In the genomic region with DNA sequence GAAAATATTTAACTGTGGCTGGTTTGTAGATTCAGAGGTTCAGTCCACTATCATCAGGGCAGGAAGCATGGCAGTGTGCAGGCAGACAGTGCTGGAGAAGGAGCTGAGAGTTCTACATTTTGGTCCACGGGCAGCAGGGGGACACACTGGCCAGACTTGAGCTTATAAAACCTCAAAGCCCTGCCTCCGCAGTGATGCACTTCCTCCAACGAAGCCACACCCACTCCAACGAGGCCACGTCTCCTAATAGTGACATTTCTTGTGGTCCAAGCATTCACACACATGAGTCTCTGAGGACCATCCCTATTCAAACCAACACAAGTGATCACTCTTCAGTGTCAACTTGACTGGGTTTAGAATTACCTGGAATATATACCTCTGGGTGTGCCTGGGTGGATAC, we compare ENCODE assay signal across 22 mouse cellular contexts. TPM values are rescaled to one million over a fixed set of nuclear protein-coding genes. Genes with fewer than 3 reads are reported as not detected.
DNase-seq lines count a peak whose midpoint lies in the region; ATAC-seq lines count a peak whose summit lies in the region.
"Had no signal": no experiment of that assay in that cellular context is flagged by ENCODE, and none has a peak within 500 bp of the region (broad histone marks: within the 10 kb centered on the region; RNA-seq: fewer than 3 reads in every experiment).

No protein-coding gene starts in this region.

- no peak overlapping the region for H3K27ac ChIP-seq in midbrain, embryonic 11.5 days (ENCODE audit: low read depth, low read length)
- no peak overlapping the region for H3K27ac ChIP-seq in midbrain, embryonic 15.5 days
- no peak overlapping the region for H3K27ac ChIP-seq in intestine, embryonic 16.5 days (ENCODE audit: low read length)
- H3K27ac ChIP-seq: embryonic facial prominence, embryonic 10.5 days; limb, embryonic 10.5 days; neural tube, embryonic 15.5 days; stomach, postnatal 0 days had no signal

- ATAC-seq in midbrain, embryonic 11.5 days (ENCODE audit: low FRiP score) = no peak
- no peak for ATAC-seq in midbrain, embryonic 15.5 days (replicated peaks)
- ATAC-seq in common myeloid progenitor, adult 5-6 weeks (replicated peaks; ENCODE audit: low read depth, poor library complexity, severe bottlenecking) = peak; percentile 82
- ATAC-seq in intestine, embryonic 16.5 days = no peak
- ATAC-seq: hindbrain, embryonic 16.5 days; intestine, postnatal 0 days; midbrain, embryonic 16.5 days had no signal

- H3K4me3 ChIP-seq in midbrain, embryonic 11.5 days (ENCODE audit: low read depth, low read length) = no peak overlapping the region
- no peak overlapping the region for H3K4me3 ChIP-seq in midbrain, embryonic 15.5 days
- peak overlapping the region; percentile 65 for H3K4me3 ChIP-seq in megakaryocyte, embryonic 14.5 days (replicated peaks)
- H3K4me3 ChIP-seq in intestine, embryonic 16.5 days (ENCODE audit: low read length) = no peak overlapping the region
- H3K4me3 ChIP-seq: embryonic facial prominence, embryonic 10.5 days; limb, embryonic 10.5 days; neural tube, embryonic 15.5 days had no signal

- H3K36me3 ChIP-seq in midbrain, embryonic 11.5 days (ENCODE audit: control insufficient read depth, insufficient read depth, low read length) = no peaks in the 10 kb centered on the region
- H3K36me3 ChIP-seq in midbrain, embryonic 15.5 days (replicated peaks) = no peaks in the 10 kb centered on the region
- no peaks in the 10 kb centered on the region for H3K36me3 ChIP-seq in megakaryocyte, embryonic 14.5 days (replicated peaks; ENCODE audit: low read length)
- no peaks in the 10 kb centered on the region for H3K36me3 ChIP-seq in intestine, embryonic 16.5 days (ENCODE audit: control insufficient read depth, insufficient read depth, low read length)
- H3K36me3 ChIP-seq: embryonic facial prominence, embryonic 10.5 days; limb, embryonic 10.5 days; neural tube, embryonic 15.5 days had no signal

- no peaks in the 10 kb centered on the region for H3K9me3 ChIP-seq in midbrain, embryonic 11.5 days (ENCODE audit: control insufficient read depth, low read length)
- H3K9me3 ChIP-seq in midbrain, embryonic 15.5 days = no peaks in the 10 kb centered on the region
- no peaks in the 10 kb centered on the region for H3K9me3 ChIP-seq in megakaryocyte, embryonic 14.5 days
- H3K9me3 ChIP-seq in intestine, embryonic 16.5 days (ENCODE audit: control insufficient read depth, low read length) = no peaks in the 10 kb centered on the region
- H3K9me3 ChIP-seq: embryonic facial prominence, embryonic 10.5 days; limb, embryonic 10.5 days; neural tube, embryonic 15.5 days had no signal

- H3K27me3 ChIP-seq in midbrain, embryonic 11.5 days (ENCODE audit: control insufficient read depth, insufficient read depth, low read length) = no peaks in the 10 kb centered on the region
- H3K27me3 ChIP-seq in midbrain, embryonic 15.5 days (replicated peaks) = no peaks in the 10 kb centered on the region
- H3K27me3 ChIP-seq in megakaryocyte, embryonic 14.5 days (replicated peaks) = peaks cover 4% of the 10 kb centered on the region
- no peaks in the 10 kb centered on the region for H3K27me3 ChIP-seq in intestine, embryonic 16.5 days (replicated peaks; ENCODE audit: control insufficient read depth, insufficient read depth, low read length)
- H3K27me3 ChIP-seq: neural tube, embryonic 15.5 days had no signal

- intact Hi-C loops in heart, postnatal 10 days (cut with DNase I) = no loop called here

- no peaks in the 10 kb centered on the region for H3K4me1 ChIP-seq in midbrain, embryonic 11.5 days (ENCODE audit: control insufficient read depth, insufficient read depth, low read length)
- no peaks in the 10 kb centered on the region for H3K4me1 ChIP-seq in midbrain, embryonic 15.5 days
- peaks cover 28% of the 10 kb centered on the region for H3K4me1 ChIP-seq in megakaryocyte, embryonic 14.5 days
- no peaks in the 10 kb centered on the region for H3K4me1 ChIP-seq in intestine, embryonic 16.5 days (ENCODE audit: control insufficient read depth, insufficient read depth, low read length)
- H3K4me1 ChIP-seq: embryonic facial prominence, embryonic 10.5 days; limb, embryonic 10.5 days; neural tube, embryonic 15.5 days had no signal

- H3K4me2 ChIP-seq in midbrain, embryonic 11.5 days = no peak overlapping the region
- H3K4me2 ChIP-seq in midbrain, embryonic 15.5 days = no peak overlapping the region
- H3K4me2 ChIP-seq in intestine, embryonic 16.5 days (ENCODE audit: low read depth, low read length) = no peak overlapping the region
- H3K4me2 ChIP-seq: neural tube, embryonic 15.5 days had no signal

- 73% methylated on average over 5 of the region's 5 CpGs for WGBS in midbrain, embryonic 11.5 days
- WGBS in midbrain, embryonic 15.5 days = 79% methylated on average over 5 of the region's 5 CpGs
- 74% methylated on average over 5 of the region's 5 CpGs for WGBS in intestine, embryonic 16.5 days

- H3K9ac ChIP-seq in midbrain, embryonic 11.5 days (ENCODE audit: low read length) = no peak overlapping the region
- H3K9ac ChIP-seq in midbrain, embryonic 15.5 days = no peak overlapping the region
- H3K9ac ChIP-seq in intestine, embryonic 16.5 days (ENCODE audit: low read depth, low read length) = no peak overlapping the region
- H3K9ac ChIP-seq: neural tube, embryonic 15.5 days had no signal

- peak; percentile 23 for DNase-seq in midbrain, embryonic 11.5 days (ENCODE audit: low spot score, missing footprints)
- DNase-seq in heart, postnatal 10 days = no peak
- no peak for DNase-seq in urinary bladder, postnatal 10 days (ENCODE audit: low spot score)
- no peak for DNase-seq in thymus, postnatal 14 days
- DNase-seq: adrenal gland, postnatal 25 days; cerebellum, adult 11 months; cerebellum, adult 9-11 months; gastrocnemius, postnatal 36 days; heart, postnatal 4 days; kidney, postnatal 36 days; liver had no signal

RNA-seq across cellular contexts. Expression of gene Cep83, which starts 49.2 kb away (rescaled TPM):
- polyA plus RNA-seq in midbrain, embryonic 11.5 days (2014; fragmentation: Nextera tagmentation; extraction: Ambion mirVana) = 23.0 and 23.2 TPM in 2 replicates
- 17.0 and 18.1 TPM in 2 replicates for polyA plus RNA-seq in midbrain, embryonic 15.5 days (2015; fragmentation: Nextera tagmentation; extraction: Ambion mirVana)
- 106 and 124 TPM in 2 replicates for total RNA-seq in common myeloid progenitor, adult 5-6 weeks (2017)
- polyA plus RNA-seq in megakaryocyte, embryonic 14.5 days (2012; ENCODE audit: insufficient read depth, low replicate concordance) = 1.5 and 7.8 TPM in 2 replicates
- total RNA-seq in heart, postnatal 10 days (2021) = 10 to 100 TPM; 23.8 to 25.0 TPM
- 10.1 and 10.2 TPM in 2 replicates for polyA plus RNA-seq in intestine, embryonic 16.5 days (2015; fragmentation: Nextera tagmentation; extraction: Ambion mirVana)
